In the genomic region with DNA sequence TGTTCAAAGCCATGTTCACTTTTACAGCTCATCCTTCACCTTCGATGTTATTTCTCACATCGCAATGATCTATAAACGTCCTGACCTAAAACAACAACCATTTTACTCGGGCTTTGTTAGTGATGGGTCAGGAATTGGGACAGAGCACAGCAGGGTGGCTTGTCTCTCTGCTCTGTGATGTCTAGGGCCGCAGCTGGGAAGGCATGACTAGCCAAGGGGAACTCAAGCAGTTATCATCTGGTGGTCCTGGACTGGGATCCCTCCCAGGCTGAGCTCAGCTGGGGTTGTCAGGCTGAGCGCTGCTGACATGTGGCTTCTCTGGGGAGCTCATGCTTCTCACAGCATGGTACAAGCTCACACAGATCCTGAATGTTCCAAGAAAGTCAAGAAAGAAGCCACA, we compare ENCODE assay signal across 15 mouse cellular contexts.
DNase-seq lines count a peak whose midpoint lies in the region; ATAC-seq and TF ChIP-seq lines count a peak whose summit lies in the region.
"Had no signal": no experiment of that assay in that cellular context is flagged by ENCODE, and none has a peak within 500 bp of the region (broad histone marks: within the 10 kb centered on the region; RNA-seq: fewer than 3 reads in every experiment).

No protein-coding gene starts in this region.

- H3K4me1 ChIP-seq in hindbrain, embryonic 16.5 days (ENCODE audit: control insufficient read depth, insufficient read depth, low read depth, low read length) = no peaks in the 10 kb centered on the region
- H3K4me1 ChIP-seq in hindbrain, embryonic 13.5 days (replicated peaks) = 0 out of 2 replicates have a peak, but pooled peaks cover 4% of the 10 kb centered on the region
- H3K4me1 ChIP-seq in cerebellum, adult 2 months (ENCODE audit: control insufficient read depth, insufficient read depth, low read length) = peaks cover 6% of the 10 kb centered on the region
- no peaks in the 10 kb centered on the region for H3K4me1 ChIP-seq in liver, embryonic 11.5 days (replicated peaks; ENCODE audit: control insufficient read depth, insufficient read depth, low read length)
- H3K4me1 ChIP-seq: limb, embryonic 10.5 days; liver, embryonic 15.5 days; midbrain, embryonic 12.5 days had no signal

- intact Hi-C loops in heart, postnatal 25 days (cut with DNase I) = loop anchor here (1.0 kb wide), 1 partner anchor 19 kb away; no protein-coding TSS in a partner anchor

- H3K9me3 ChIP-seq in hindbrain, embryonic 16.5 days (ENCODE audit: control insufficient read depth, low read length) = no peaks in the 10 kb centered on the region
- H3K9me3 ChIP-seq in hindbrain, embryonic 13.5 days = no peaks in the 10 kb centered on the region
- H3K9me3 ChIP-seq in liver, embryonic 11.5 days (ENCODE audit: control insufficient read depth, low read length) = no peaks in the 10 kb centered on the region
- H3K9me3 ChIP-seq: hindbrain, embryonic 15.5 days; limb, embryonic 10.5 days; liver, embryonic 15.5 days; midbrain, embryonic 12.5 days had no signal

- ATAC-seq in hindbrain, embryonic 16.5 days = 0 out of 2 replicates have a peak, but pooled peaks have one; percentile 45
- ATAC-seq in hindbrain, embryonic 13.5 days (ENCODE audit: low FRiP score) = no peak
- ATAC-seq in cerebellum, adult (ENCODE audit: insufficient number of reproducible peaks, low FRiP score, low TSS enrichment) = peak; percentile 51; the same call in 1 of the 2 replicates
- ATAC-seq in liver, embryonic 11.5 days (replicated peaks; ENCODE audit: low FRiP score) = no peak; the same call in 1 of the 2 replicates
- ATAC-seq: activated CD4-positive, CD25-positive, alpha-beta regulatory T cell, adult 4 months had no signal

- H3K9ac ChIP-seq in hindbrain, embryonic 16.5 days (ENCODE audit: low read depth, low read length) = no peak overlapping the region
- H3K9ac ChIP-seq in hindbrain, embryonic 13.5 days = no peak overlapping the region
- no peak overlapping the region for H3K9ac ChIP-seq in liver, embryonic 11.5 days (ENCODE audit: low read depth, low read length)
- H3K9ac ChIP-seq: hindbrain, embryonic 15.5 days; liver, embryonic 15.5 days; midbrain, embryonic 12.5 days had no signal

- no peaks in the 10 kb centered on the region for H3K36me3 ChIP-seq in hindbrain, embryonic 16.5 days (ENCODE audit: control insufficient read depth, insufficient read depth, low read length)
- no peaks in the 10 kb centered on the region for H3K36me3 ChIP-seq in hindbrain, embryonic 13.5 days
- H3K36me3 ChIP-seq in liver, embryonic 11.5 days (ENCODE audit: control insufficient read depth, insufficient read depth, low read length) = no peaks in the 10 kb centered on the region
- H3K36me3 ChIP-seq: hindbrain, embryonic 15.5 days; limb, embryonic 10.5 days; liver, embryonic 15.5 days; midbrain, embryonic 12.5 days had no signal

- H3K4me2 ChIP-seq in hindbrain, embryonic 16.5 days (ENCODE audit: low read length) = no peak overlapping the region
- H3K4me2 ChIP-seq in hindbrain, embryonic 13.5 days = no peak overlapping the region
- H3K4me2 ChIP-seq in liver, embryonic 11.5 days = no peak overlapping the region
- H3K4me2 ChIP-seq: hindbrain, embryonic 15.5 days; liver, embryonic 15.5 days; midbrain, embryonic 12.5 days had no signal

- no peak for TF ChIP-seq CTCF in cerebellum, adult 2 months (IDR thresholded peaks at IDR 0.05; ENCODE audit: borderline replicate concordance, insufficient read depth, low read depth, low read length)

- no peak for TF ChIP-seq POLR2A in cerebellum, adult 2 months (IDR thresholded peaks at IDR 0.05; ENCODE audit: borderline replicate concordance, insufficient read depth, low read length)

- H3K27me3 ChIP-seq in hindbrain, embryonic 16.5 days (replicated peaks; ENCODE audit: control insufficient read depth, insufficient read depth, low read length) = no peaks in the 10 kb centered on the region
- no peaks in the 10 kb centered on the region for H3K27me3 ChIP-seq in hindbrain, embryonic 13.5 days
- no peaks in the 10 kb centered on the region for H3K27me3 ChIP-seq in cerebellum, adult 2 months (ENCODE audit: control insufficient read depth, insufficient read depth, low read length)
- no peaks in the 10 kb centered on the region for H3K27me3 ChIP-seq in liver, embryonic 11.5 days (replicated peaks; ENCODE audit: control insufficient read depth, insufficient read depth, low read length)
- H3K27me3 ChIP-seq: hindbrain, embryonic 15.5 days; liver, embryonic 15.5 days; midbrain, embryonic 12.5 days had no signal

- H3K4me3 ChIP-seq in hindbrain, embryonic 16.5 days (ENCODE audit: low read length) = no peak overlapping the region
- H3K4me3 ChIP-seq in hindbrain, embryonic 13.5 days = no peak overlapping the region
- H3K4me3 ChIP-seq in cerebellum, adult 2 months (replicated peaks; ENCODE audit: insufficient read depth, low read depth, low read length) = no peak overlapping the region
- H3K4me3 ChIP-seq in liver, embryonic 11.5 days (ENCODE audit: low read depth, low read length) = no peak overlapping the region
- H3K4me3 ChIP-seq: erythroblast, embryonic 14.5 days; hindbrain, embryonic 15.5 days; limb, embryonic 10.5 days; liver, embryonic 15.5 days; midbrain, embryonic 12.5 days had no signal

- no peak overlapping the region for H3K27ac ChIP-seq in hindbrain, embryonic 16.5 days (ENCODE audit: low read depth, low read length)
- no peak overlapping the region for H3K27ac ChIP-seq in hindbrain, embryonic 13.5 days
- H3K27ac ChIP-seq in cerebellum, adult 2 months (ENCODE audit: insufficient read depth, low read length) = no peak overlapping the region
- no peak overlapping the region for H3K27ac ChIP-seq in liver, embryonic 11.5 days (ENCODE audit: low read depth, low read length)
- H3K27ac ChIP-seq: hindbrain, embryonic 15.5 days; limb, embryonic 10.5 days; liver, embryonic 15.5 days; midbrain, embryonic 12.5 days had no signal

- 37% methylated on average over 6 of the region's 6 CpGs for whole genome bisulfite sequencing in hindbrain, embryonic 16.5 days
- WGBS in hindbrain, embryonic 13.5 days = 30% methylated on average over 6 of the region's 6 CpGs
- 5% methylated on average over 6 of the region's 6 CpGs for WGBS in cerebellum, adult 2 months
- WGBS in liver, embryonic 11.5 days = 75% methylated on average over 6 of the region's 6 CpGs

- peak; percentile 19 to 32 for DNase-seq in cerebellum, adult 2 months
- peak; percentile 6 for DNase-seq in heart, postnatal 25 days (ENCODE audit: low spot score)
- DNase-seq in layer of hippocampus, adult 9-11 months = no peak
- DNase-seq in liver, embryonic 11.5 days (ENCODE audit: low spot score) = no peak
- DNase-seq: kidney, adult 2 months; lung, postnatal 36 days had no signal

Comparison
In these comparisons a context has a peak if more than half of its experiments do, and no peak if none do; other contexts are left out.
1. ATAC-seq: peak in hindbrain, embryonic 16.5 days (single experiment) and cerebellum, adult (single experiment); none in hindbrain, embryonic 13.5 days (single experiment) and liver, embryonic 11.5 days (single experiment).
2. DNase-seq: peak in cerebellum, adult 2 months (2 of 2) and heart, postnatal 25 days (single experiment); none in layer of hippocampus, adult 9-11 months (single experiment) and liver, embryonic 11.5 days (single experiment).